Mouse (Mus musculus): ENCODE results near the gene Hyls1. TPM values are rescaled to one million over a fixed set of nuclear protein-coding genes. Genes with fewer than 3 reads are reported as not detected.

Hyls1 gene
- total RNA-seq, 2 experiments from 2014 or later, result 14.8 to 15.3 TPM

Other genes starting within 250 kb of the Hyls1 start
- 10 to 100 TPM; 11.2 to 11.9 TPM for gene Cdon, start 149.3 kb downstream of the Hyls1 start, total RNA-seq (2021)
- not detected for gene Gm1113, start 52.1 kb downstream of the Hyls1 start, total RNA-seq (2021)
- 10 to 100 TPM; 15.6 to 15.9 TPM for gene Ddx25, start 11.9 kb downstream of the Hyls1 start, total RNA-seq (2021)
- 10 to 100 TPM; 11.3 to 12.1 TPM for gene Pus3, start 11.8 kb downstream of the Hyls1 start, total RNA-seq (2021)
- gene Pate2, start 114 bp downstream of the Hyls1 start, total RNA-seq (2021), result 1 to 10 TPM in 1 of 2 experiments, under 1 TPM in 1; 0.58 to 1.5 TPM
- gene Pate4, start 41.5 kb upstream of the Hyls1 start, total RNA-seq (2021), result not detected
- not detected for gene Pate3, start 77.8 kb upstream of the Hyls1 start, total RNA-seq (2021)
- gene Pate1, start 117.0 kb upstream of the Hyls1 start, total RNA-seq (2021), result not detected
- gene Gm17677, start 170.7 kb upstream of the Hyls1 start, total RNA-seq (2021), result not detected
- gene Gm17727, start 207.7 kb upstream of the Hyls1 start, total RNA-seq (2021), result not detected
- not detected for gene Gm27235, start 219.7 kb upstream of the Hyls1 start, total RNA-seq (2021)
- not detected for gene D730048I06Rik, start 219.7 kb upstream of the Hyls1 start, total RNA-seq (2021)